Mouse (Mus musculus) testis, postnatal 10 days (tissue): Measurements from ENCODE around the gene Slco1c1.
"Not testable (repeated sequence)": the region's sequence is repeated elsewhere in the genome, so short reads cannot be mapped to it uniquely, and the experiment has no call there.

Source experiments
- DNase-seq: peaks from one replicate; pipeline ENCODE4 v3.0.0; 2021; ENCODE audit warnings: low spot score

Slco1c1 gene

GRCm38 (mm10) chr6:141590002-141590401 lies 65.8 kb downstream of the Slco1c1 start:
- DNase-seq: no peak

GRCm38 (mm10) chr6:141590598-141591200 lies 66.5 kb downstream of the Slco1c1 start:
- not testable (repeated sequence) for DNase-seq

- no peak for DNase-seq
These were observed 71.9 kb downstream of the Slco1c1 start for GRCm38 (mm10) chr6:141596081-141596480.

- DNase-seq: no peak
These were observed 72.9 kb downstream of the Slco1c1 start for GRCm38 (mm10) chr6:141597037-141597436.

DNA sequence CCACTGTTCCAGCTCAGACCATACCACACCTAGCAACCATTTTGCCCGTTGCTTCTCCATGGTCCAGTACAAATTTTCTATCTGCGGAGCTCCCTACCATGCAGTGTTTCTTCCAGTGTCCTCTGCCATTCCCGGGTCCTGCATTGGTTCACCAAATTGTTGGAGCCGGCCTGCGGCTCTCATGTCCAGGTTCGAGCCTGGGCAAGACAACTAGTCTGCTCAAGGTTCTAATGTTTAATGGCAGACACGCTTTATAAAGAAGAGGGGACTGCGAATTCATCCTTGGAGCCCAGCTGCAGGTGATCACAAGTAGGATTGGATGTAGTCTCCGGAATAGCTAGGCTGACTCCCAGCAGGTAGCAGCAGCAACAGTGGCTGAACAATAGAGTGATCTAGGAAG lies 76.8 kb downstream of the Slco1c1 start:
- DNase-seq: no peak

- DNase-seq: no peak
These were observed 86.6 kb downstream of the Slco1c1 start for GRCm38 (mm10) chr6:141610702-141611260.

- no peak for DNase-seq
These were observed 89.8 kb downstream of the Slco1c1 start for GRCm38 (mm10) chr6:141614017-141614416.

DNA sequence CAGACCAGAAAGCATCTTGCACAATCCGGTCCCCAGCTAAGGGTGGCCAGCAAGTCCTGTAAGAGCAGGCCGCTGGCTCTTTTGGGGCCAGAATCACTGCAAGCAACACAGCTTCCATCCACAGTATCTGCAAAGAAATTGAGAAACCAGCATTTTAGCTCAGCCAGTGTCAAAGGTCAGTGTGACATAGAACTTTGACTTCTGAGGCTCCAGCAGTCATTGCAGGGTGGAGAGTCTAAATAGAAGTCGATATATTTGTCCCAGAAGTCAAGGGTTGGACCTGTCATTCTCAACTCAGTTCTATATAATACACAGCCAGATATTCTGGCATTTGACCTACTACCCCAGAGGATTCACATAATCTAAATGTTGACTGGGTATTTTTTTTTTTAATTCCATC lies 91.2 kb downstream of the Slco1c1 start:
- DNase-seq: no peak
